Mouse (Mus musculus): ENCODE data around the gene Slc22a30. TPM values are rescaled to one million over a fixed set of nuclear protein-coding genes. Genes with fewer than 3 reads are reported as not detected.
"Not testable (repeated sequence)": the region's sequence is repeated elsewhere in the genome, so short reads cannot be mapped to it uniquely, and the experiment has no call there.

Gene Slc22a30
- not detected for total RNA-seq (2022)

GRCm38 (mm10) chr19:8405011-8405410 lies at the start of gene Slc22a30:
Slc22a30 (minus strand) TSS chr19:8405111.
- DNase-seq (ENCODE audit: low spot score in 2 of 2) = not testable (repeated sequence)

DNA sequence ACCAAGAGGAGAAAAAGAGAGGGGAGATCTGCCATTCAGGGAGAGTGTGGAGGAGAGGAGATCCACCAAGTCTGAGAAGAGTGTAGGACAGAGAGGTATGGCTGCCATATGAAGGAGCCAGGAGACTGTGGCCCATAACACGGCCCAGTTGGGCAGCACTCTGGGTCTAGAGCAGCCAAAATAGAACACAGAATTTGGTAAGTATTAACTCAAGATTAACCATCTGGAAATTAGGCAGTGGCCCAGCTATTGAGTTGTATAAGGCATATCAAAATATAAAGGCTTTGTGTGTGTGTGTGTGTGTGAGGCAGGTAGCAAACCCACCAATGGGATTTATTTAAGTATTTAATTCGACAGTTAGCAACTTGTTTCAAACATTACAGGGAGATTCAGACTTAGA lies 43.4 kb upstream of the Slc22a30 start:
- no peak for DNase-seq (ENCODE audit: low spot score in 2 of 2)

- DNase-seq (ENCODE audit: low spot score in 2 of 2) = no peak
Observed at GRCm38 (mm10) chr19:8447516-8447915, 42.6 kb upstream of the Slc22a30 start.

- no peak for DNase-seq (ENCODE audit: low spot score in 2 of 2)
Observed at GRCm38 (mm10) chr19:8431051-8431662, 26.2 kb upstream of the Slc22a30 start.

DNA sequence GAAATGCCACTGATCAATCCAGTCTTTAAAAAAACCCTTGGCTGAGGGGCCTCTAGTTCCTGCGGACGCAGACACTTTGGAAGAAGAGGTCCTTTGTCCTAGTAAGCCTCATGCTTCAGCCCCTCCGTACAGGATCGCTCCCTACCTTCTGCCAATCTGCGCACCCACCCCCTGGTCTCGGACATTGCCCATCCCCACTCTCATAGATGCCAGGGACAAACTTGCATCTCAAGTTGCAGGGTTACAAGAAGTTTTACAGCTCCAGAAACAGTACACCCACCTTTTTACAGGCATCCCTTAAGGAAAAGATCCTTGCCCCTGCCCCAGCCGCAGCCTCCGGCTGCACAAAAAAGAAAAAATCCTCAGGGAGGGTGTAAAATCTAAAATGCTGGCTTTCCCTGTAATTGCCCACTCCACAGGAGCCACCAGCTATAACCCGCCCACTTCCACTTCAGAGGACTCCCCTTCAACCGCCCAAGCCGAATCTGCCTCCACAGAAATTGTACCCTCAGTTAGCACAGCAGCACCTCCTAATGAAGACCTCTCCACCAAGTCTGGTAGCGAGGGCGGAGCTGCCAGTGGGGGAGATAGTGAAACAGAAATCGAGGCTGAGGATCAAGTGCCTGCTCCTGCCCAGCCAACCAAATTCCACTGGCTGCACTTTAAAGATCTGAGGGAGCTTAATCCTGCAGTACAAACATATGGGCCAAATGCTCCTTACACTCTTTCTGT lies 2.5 kb upstream of the Slc22a30 start:
- DNase-seq (ENCODE audit: low spot score in 2 of 2) = not testable (repeated sequence)

Other genes starting within 250 kb of the Slc22a30 start
- gene Slc22a29, start 186.2 kb downstream of the Slc22a30 start, total RNA-seq (2022) = not detected
- not detected for gene Slc22a8, start 186.1 kb upstream of the Slc22a30 start, total RNA-seq (2022)
- gene Slc22a6, start 212.9 kb upstream of the Slc22a30 start, total RNA-seq (2022) = not detected